Mouse (Mus musculus) heart, postnatal 25 days (tissue): Measurements from ENCODE around the gene Rbfox1. TPM values are rescaled to one million over a fixed set of nuclear protein-coding genes. Genes with fewer than 3 reads are reported as not detected.

Experiments used
- DNase-seq: peaks from one replicate; pipeline ENCODE4 v3.0.0; 2022; ENCODE audit warnings: low spot score
- intact Hi-C: fragments of 180-260 bp; cut with DNase I; formaldehyde crosslinking; loops from one replicate; pipeline ENCODE4 v1.15.1; 2025
- total RNA-seq, 2 experiments: library from RNA; stranded (reverse); gene quantifications; 2 replicates each; pipeline ENCODE4 v1.2.3; 2021

Rbfox1 gene
- total RNA-seq, 2 experiments from 2014 or later = 47.7 to 48.6 TPM

- intact Hi-C loops = no loop called here
- no peak for DNase-seq
These were observed 538.8 kb downstream of the Rbfox1 start for GRCm38 (mm10) chr16:6423878-6424409.

- DNase-seq = no peak
- intact Hi-C loops = no loop called here
These were observed 539.6 kb downstream of the Rbfox1 start for GRCm38 (mm10) chr16:6424738-6425137.

GRCm38 (mm10) chr16:6427292-6428281 is 542.4 kb downstream of the Rbfox1 start:
- no peak for DNase-seq
- intact Hi-C loops = no loop called here

- intact Hi-C loops = no loop called here
- DNase-seq = no peak
These were observed 545.8 kb downstream of the Rbfox1 start for GRCm38 (mm10) chr16:6430981-6431380.

- intact Hi-C loops = no loop called here
- DNase-seq = no peak
These were observed 551.3 kb downstream of the Rbfox1 start for GRCm38 (mm10) chr16:6436445-6436844.

GRCm38 (mm10) chr16:6448250-6448649 is 563.1 kb downstream of the Rbfox1 start:
- intact Hi-C loops = no loop called here
- no peak for DNase-seq

GRCm38 (mm10) chr16:6455349-6455748 is 570.2 kb downstream of the Rbfox1 start:
- no peak for DNase-seq
- intact Hi-C loops = no loop called here

GRCm38 (mm10) chr16:6479094-6479590 is 594.0 kb downstream of the Rbfox1 start:
- no peak for DNase-seq
- intact Hi-C loops = no loop called here

GRCm38 (mm10) chr16:6479616-6480410 is 594.7 kb downstream of the Rbfox1 start:
- DNase-seq = no peak
- intact Hi-C loops = loop anchor here (2.0 to 5.0 kb wide), 2 partner anchors 598 to 1007 kb away; no protein-coding TSS in a partner anchor

- intact Hi-C loops = loop anchor here (2.0 to 5.0 kb wide), 2 partner anchors 598 to 1008 kb away; no protein-coding TSS in a partner anchor
- DNase-seq = no peak
These were observed 595.2 kb downstream of the Rbfox1 start for GRCm38 (mm10) chr16:6480411-6480728.

- intact Hi-C loops = loop anchor here (5.0 kb wide), 1 partner anchor 601 kb away; no protein-coding TSS in a partner anchor
These were observed 598.5 kb downstream of the Rbfox1 start for GRCm38 (mm10) chr16:6483628-6484027.

GRCm38 (mm10) chr16:6485631-6486030 is 600.5 kb downstream of the Rbfox1 start:
- no peak for DNase-seq
- intact Hi-C loops = no loop called here

More at GRCm38 (mm10) chr16:6483628-6484027, 598.5 kb downstream of the Rbfox1 start:
- DNase-seq = no peak

- intact Hi-C loops = loop anchor here (10.0 kb wide), 2 partner anchors 213 to 293 kb away; no protein-coding TSS in a partner anchor
These were observed 617.1 kb downstream of the Rbfox1 start for GRCm38 (mm10) chr16:6502219-6502618.

GRCm38 (mm10) chr16:6503573-6504331 is 618.6 kb downstream of the Rbfox1 start:
- intact Hi-C loops = loop anchor here (10.0 kb wide), 2 partner anchors 211 to 291 kb away; no protein-coding TSS in a partner anchor
- no peak for DNase-seq

More at GRCm38 (mm10) chr16:6502219-6502618, 617.1 kb downstream of the Rbfox1 start:
- no peak for DNase-seq

- no peak for DNase-seq
- intact Hi-C loops = loop anchor here (10.0 kb wide), 2 partner anchors 206 to 286 kb away; no protein-coding TSS in a partner anchor
These were observed 623.8 kb downstream of the Rbfox1 start for GRCm38 (mm10) chr16:6508924-6509323.

- no peak for DNase-seq
- intact Hi-C loops = loop anchor here (10.0 kb wide), 1 partner anchor 605 kb away; no protein-coding TSS in a partner anchor
These were observed 634.3 kb downstream of the Rbfox1 start for GRCm38 (mm10) chr16:6519474-6519873.

GRCm38 (mm10) chr16:6525507-6526170 is 640.5 kb downstream of the Rbfox1 start:
- intact Hi-C loops = no loop called here
- no peak for DNase-seq

GRCm38 (mm10) chr16:6531459-6531858 is 646.3 kb downstream of the Rbfox1 start:
- intact Hi-C loops = no loop called here
- no peak for DNase-seq
